Mouse (Mus musculus) right cerebral cortex, postnatal 4 days (tissue): ENCODE measurements around the gene Siva1.

ENCODE experiments used
- DNase-seq: peaks from one replicate; pipeline ENCODE4 v3.0.0-alpha.2; 2022

The Siva1 gene

DNA sequence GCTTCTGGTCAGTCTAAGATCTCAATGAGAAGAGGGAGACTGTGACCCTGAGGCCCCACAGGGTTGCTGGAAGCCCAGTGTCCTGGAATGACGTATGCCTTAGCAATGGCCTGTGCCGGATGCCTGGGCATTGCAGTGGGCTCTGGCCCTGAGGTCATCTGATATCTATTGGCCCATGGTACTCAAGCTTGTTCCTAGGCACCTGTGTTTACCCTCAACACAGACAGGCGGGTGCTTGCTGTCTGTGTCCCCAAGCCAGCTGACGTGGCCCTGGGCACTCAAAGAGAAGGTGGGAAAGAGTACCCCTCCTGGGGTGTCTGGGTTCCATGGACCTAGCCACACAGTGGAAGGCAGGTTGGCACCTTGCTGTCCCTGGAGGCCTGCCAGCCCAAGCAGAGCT, 18.8 kb upstream of the Siva1 start:
- DNase-seq, result no peak

DNA sequence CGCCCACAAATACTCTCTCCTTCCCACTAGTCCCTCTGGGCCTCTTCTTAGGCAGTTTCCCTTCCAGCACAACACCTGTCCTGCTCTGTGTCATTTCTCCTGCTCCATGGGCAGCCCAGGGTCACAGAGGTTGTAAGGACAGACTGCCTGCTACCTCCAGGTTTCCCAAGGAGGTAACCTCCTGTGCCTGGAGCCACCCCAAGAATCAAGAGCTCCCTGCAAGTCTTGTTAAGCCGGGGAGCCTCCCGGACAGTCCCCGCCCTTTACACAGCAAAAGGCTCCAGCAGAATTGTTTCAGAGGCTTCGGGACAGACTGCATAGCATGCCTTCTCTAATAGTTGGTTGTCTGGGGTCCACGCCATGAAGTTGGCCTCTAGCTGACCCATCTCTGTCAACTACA, 18.0 kb upstream of the Siva1 start:
- no peak for DNase-seq

- DNase-seq, result no peak
These were observed 17.2 kb upstream of the Siva1 start for GRCm38 (mm10) chr12:112627097-112627881.

DNA sequence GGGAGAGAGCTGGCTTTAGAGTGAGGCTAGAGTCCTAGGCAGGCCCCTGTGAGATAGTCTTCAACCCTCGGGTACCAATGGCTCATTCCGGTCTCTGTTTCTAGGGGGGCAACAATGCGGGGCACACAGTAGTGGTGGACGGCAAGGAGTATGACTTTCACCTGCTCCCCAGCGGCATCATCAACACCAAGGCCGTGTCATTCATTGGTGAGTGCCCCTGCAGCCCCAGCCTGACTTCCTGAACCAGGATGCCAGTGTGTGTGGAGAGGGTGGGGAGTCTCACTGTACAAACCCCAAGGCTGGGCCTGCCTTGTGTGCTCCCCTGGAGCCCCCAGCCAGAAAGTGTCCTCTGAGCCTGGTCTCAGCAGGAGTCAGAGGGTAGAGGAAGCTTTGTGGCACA, 16.3 kb upstream of the Siva1 start:
- no peak for DNase-seq

GRCm38 (mm10) chr12:112628928-112629721, 15.4 kb upstream of the Siva1 start:
- peak; percentile 35 for DNase-seq

- DNase-seq, result no peak
These were observed 14.4 kb upstream of the Siva1 start for GRCm38 (mm10) chr12:112630029-112630428.

- no peak for DNase-seq
These were observed 13.7 kb upstream of the Siva1 start for GRCm38 (mm10) chr12:112630796-112631195.

GRCm38 (mm10) chr12:112631472-112631871, 13.0 kb upstream of the Siva1 start:
- no peak for DNase-seq

- no peak for DNase-seq
These were observed 12.2 kb upstream of the Siva1 start for GRCm38 (mm10) chr12:112632084-112632777.

- no peak for DNase-seq
These were observed 11.6 kb upstream of the Siva1 start for GRCm38 (mm10) chr12:112632907-112633306.

GRCm38 (mm10) chr12:112633686-112634085, 10.8 kb upstream of the Siva1 start:
- no peak for DNase-seq

- DNase-seq, result no peak
These were observed 5.0 kb upstream of the Siva1 start for GRCm38 (mm10) chr12:112639526-112639925.

GRCm38 (mm10) chr12:112643126-112643525, 1.4 kb upstream of the Siva1 start:
- no peak for DNase-seq

- DNase-seq, result peak; percentile 62
These were observed 502 bp downstream of the Siva1 start for GRCm38 (mm10) chr12:112644855-112645506.

- no peak for DNase-seq
These were observed 1.7 kb downstream of the Siva1 start for GRCm38 (mm10) chr12:112646139-112646538.

GRCm38 (mm10) chr12:112648081-112648480, 3.6 kb downstream of the Siva1 start:
- DNase-seq, result no peak

DNA sequence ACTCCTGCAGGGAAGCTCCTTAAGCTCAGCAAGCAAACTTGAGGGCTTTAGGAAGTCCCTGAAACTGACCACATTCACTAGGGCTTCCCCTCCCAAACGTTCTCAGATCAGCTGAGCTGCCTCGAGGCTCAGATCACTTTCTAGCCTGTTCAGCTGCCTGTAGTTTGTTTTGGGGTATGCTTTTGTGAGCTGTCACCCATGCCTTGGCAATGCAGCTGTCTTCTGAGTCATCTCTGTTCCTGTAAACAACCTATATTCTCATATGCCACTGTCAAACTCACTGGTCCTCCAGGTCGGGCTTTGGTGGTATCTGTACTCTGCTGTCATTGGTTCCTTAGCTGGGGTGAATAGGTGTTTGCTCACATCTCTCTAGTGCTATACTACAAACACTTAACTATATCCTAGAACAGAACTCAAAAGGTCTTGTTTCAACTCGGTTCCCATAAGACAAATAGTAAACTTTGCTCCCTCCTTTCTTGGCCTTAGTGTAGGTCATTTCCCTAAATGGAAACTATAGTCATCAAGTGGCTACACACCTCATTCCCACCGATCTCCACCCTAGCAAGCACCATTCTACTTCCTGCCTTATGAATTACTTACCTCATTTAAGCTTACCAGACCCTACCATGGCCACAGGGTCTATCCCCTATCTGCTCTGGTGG, 7.4 kb downstream of the Siva1 start:
- DNase-seq, result no peak

DNA sequence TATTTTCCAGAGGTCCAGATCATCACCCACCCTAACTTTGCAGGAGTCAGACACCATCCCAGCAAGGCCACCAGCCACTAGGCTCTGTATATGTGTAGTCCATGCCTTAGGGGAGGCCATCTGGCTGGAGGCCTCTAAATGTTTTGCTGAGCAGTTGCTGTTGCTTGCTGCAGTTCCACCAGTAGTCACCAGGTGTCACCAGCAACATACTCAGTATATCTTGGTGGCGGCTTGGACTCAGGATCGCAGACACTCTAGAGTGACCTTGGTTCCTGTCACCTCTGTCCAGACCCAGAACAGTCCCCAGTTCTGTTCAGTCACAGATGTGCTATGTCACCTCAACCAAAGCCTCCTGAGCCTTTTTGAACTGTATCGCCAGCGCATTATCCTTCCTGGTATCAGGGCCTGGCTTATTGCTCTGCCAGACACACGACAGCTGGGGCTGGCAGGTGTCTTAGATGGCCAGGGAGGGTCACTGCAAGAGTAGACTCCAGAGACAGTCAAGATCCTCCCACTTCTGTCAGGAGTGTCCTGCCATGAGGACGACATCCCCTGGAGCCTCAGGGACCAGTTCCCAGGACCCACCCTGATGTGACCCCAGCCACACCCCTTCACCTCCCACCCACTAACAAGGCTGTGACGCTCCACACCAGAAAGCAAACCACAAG, 8.8 kb downstream of the Siva1 start:
- DNase-seq, result peak; percentile 87

DNA sequence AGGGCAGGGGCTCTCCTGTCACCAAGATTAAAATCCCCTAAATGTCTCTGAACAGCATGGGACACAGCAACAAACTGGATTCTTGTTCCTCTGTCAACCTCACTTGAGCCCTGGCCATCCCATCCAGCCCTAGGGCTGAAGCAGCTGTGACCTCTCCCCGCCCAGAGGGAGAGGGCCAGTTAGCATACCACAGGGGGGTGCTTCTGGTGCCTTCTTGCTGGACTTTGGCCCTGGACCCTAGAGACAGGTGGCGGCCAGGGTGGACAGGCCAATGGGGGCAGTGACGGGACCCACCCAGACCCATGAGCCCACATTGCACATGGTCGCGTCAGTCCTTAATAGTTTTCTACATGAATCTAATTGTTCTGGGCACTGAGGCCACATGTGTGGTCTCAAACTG, 9.6 kb downstream of the Siva1 start:
- no peak for DNase-seq

DNA sequence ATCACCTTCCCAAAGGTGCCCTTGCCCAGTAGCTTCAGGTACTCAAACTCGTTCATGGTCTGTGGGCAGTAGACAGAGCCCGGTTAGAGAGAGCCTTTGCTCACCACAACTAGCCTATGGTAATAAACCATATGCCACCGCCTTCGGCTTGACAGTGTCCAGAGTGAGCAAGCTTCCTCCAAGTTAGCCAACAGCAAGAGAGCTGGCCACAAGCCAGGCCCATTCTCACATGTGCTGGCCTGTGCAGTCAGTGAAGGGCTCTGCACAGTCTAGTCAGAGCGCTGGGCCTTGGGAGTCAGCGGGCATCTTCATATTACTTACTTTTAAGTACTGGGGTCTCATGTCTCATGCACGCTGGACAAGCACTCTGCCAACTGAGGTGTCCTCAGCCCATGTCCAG, 14.1 kb downstream of the Siva1 start:
- DNase-seq, result peak; percentile 46

- peak; percentile 81 for DNase-seq
These were observed 14.6 kb downstream of the Siva1 start for GRCm38 (mm10) chr12:112659109-112659508.
